Mouse (Mus musculus) layer of hippocampus, adult 9-10 months (tissue): ENCODE measurements around the gene Col23a1.

Experiments
- DNase-seq: peaks from one replicate; pipeline ENCODE4 v3.0.0; 2022; ENCODE audit warnings: low spot score

The Col23a1 gene

DNA sequence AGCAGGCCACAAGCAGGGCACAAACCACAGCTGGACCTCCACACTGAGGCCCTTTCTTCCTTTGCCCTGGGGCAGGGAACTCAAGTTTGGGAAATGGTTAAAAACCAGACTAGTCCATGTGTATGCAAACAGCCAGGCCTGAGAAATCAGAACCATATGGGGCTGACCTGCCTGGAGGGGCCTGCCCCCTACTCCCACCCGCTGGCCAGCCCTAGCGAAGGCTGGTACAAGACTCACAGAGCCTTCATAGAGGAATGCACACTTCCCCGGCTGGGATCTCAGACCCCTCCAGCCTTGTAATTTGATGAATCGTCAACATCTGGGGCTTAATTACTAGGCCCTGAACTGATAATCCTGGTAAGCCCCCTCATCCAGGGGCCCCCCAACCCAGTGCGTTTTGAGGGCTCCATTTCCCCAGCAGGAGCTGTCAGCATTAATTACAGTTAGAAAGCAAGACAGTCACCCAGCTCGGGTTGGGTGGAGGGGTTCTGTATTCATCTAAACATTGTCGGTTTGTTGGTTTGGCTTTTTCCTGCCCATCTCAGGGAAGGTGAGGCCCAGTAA is 253.8 kb downstream of the Col23a1 start:
- no peak for DNase-seq

DNA sequence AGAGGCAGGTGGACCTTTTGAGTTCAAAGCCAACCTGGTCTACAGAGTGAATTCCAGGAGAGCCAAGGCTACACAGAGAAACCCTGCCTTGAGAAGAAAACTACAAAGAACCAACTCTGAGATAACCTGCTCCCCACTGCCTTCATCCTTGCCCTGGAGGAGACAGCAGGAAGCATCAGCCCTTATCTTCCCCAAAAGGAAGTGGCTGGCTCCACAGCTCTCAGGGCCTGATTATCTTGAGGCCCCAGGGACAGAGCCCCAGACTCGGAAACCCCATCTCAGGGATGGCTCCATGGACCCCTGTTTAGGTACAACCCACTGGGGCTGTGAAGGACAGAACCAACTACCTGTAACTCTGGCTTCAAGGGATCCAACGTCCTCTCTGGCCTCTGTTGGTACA is 254.7 kb downstream of the Col23a1 start:
- no peak for DNase-seq

DNA sequence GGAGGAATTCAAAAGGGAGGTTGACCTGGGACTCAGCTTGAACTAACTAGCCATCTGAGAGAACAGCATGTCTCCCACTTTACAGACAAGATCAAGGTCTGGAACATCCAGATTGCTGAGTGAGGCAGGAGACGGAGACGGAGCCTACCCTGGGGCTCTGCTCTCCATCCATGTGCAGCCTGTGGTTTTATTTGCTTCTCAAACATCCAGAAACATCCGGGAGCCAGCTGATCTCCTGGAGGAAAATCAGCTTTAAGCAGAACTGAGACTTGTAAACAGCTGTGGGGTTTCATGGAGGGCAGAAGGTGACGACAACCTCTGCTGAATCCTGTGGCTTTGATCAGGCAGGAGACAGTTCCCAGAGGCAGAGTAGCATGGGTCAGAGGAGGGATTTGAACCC is 256.1 kb downstream of the Col23a1 start:
- no peak for DNase-seq

DNA sequence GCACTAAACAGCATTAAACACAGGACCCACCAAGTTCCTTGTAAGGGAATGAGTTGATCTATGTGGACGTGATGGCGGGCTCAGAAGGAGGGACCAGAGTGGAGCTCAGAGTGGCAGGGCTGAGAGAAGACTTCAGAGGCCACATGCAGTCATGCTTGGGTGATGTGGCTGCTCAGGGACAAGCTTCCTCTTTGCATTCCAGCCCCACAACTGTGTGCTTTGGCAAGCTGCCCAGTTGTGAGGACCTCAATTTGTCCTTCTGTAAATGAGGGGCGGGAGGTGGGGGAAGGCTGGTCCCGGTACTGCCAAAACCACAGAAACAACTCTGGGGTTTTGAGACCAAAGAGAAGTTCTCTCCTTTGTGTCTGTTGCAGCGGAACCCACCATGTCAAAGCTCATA is 261.5 kb downstream of the Col23a1 start:
- DNase-seq, result no peak

DNA sequence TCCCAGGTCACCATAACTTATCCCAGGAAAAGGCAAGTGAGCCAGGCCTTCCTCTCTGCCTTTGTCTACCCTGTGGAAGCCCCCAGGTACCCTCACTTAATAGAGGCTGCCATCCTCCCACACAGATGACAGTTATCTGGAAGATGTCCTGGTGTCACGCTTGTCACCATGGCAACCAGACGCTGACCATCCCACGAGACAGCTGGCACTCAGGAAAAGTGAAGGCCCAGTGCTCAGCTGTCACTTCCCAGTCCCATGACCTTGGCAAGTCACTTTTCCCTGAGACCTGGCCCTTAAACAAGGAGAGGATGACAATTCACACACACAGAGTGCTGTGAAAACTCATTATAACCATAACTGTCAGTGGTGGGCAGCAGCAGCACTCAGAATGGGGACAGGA is 262.4 kb downstream of the Col23a1 start:
- DNase-seq, result no peak

DNA sequence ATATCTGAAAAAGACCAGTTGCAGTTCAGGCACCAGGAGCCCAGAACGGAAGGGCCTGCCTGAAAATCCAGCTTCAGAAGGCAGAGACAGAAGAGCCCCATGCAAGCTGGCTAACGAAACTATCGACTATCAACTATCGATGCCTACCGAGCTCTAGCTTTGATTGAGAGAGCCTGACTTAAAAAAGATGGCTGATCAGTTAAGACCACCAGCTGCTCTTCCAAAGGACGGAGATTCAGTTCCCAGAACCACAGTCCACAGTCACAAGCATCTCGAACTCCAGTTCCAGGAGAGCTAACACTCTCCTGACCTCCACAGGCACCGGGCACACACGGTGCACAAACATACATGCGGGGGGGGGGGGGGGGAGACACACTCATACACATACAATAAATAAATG is 264.9 kb downstream of the Col23a1 start:
- DNase-seq, result no peak

DNA sequence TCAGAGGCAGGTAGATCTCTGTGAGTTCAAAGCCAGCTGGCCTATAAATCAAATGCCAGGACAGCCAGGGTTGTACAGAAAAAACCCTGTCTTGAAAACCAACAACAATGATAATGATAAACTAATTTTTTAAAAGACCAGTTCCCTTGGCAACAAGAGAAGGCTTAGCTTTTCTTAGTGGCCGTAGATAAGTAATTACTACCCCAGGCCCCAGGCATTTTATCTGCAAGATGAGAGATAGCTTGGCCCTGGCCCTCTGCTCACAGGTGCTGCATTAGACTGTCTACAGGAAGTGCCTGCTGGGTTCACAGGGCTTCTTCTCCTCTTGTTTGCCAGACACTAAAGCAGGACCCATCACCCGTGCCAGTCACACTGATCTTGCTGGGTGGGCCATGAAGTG is 265.3 kb downstream of the Col23a1 start:
- DNase-seq, result no peak

DNA sequence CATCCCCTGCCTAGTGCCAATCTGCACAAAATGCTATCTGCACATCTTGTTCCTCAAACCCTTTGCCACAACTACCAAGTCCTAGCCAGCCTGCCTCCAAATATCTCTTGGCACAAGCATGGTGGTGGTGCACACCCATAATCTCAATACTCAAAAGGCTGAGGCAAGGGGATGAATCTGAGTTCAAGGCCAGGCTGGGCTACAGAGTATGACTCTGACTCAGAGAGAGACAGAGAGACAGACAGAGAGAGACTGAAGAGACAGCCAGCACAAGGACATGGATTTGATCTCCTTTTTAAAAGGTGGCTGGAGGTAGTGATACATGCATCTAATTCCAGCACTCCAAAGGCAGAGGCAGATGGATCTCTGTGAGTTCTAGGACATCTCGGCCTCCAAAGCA is 273.6 kb downstream of the Col23a1 start:
- DNase-seq, result no peak

DNA sequence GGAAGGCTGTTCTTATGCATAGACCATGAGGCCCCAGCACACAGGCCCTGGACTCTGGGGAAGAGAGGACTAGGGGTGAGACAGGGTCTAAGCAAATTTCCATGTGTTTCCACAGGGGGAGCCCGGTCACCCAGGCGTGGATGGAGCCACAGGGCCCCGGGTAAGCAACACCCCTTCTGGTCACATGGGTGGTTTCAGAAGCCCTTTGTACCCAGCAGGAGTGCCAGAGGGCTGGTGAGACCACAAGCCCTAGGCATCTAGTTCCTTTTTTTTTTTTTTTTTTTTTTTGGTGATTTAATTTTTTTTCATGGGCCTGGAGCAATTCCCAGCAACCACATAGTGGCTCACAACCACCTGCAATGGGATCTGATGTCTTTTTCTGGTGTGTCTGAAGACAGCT is 275.3 kb downstream of the Col23a1 start:
- no peak for DNase-seq

DNA sequence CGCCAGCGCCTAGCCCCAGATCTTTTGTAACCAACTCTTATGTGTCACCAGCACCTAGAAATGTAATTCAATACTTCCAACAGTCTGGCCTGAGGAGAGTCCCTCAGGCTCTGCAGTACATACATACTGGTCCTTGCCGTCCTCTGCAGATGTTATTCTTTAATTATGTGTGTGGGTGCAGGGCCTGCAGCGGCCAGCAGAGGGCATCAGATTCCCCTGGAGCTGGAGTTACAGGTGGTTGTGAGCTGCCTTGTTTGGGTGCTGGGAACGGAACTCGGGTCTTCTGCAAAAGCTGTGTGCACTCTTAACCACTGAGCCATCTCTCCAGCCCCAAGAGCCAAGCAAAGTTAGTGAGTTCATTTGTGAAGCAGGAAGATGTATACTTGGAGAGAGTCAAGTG is 276.2 kb downstream of the Col23a1 start:
- DNase-seq, result no peak

DNA sequence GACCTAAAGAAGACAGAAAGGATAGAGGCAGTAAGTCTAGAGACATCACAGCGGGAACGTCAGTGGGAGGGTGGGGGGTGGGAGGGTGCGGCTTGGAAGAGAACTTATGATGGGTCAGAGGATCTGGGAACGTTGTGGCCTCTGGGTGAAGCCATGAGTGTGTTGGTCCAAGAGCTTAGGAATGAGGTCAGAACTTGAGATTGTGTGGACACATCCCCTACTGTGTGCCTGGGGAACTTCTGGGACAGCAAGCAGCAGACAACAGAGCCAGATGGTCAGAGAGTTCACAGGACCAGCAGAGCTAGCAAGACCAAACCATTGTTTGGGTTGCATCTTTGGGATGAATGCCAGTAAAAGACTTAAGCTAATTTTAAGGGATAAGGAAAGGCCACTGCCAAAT is 279.1 kb downstream of the Col23a1 start:
- DNase-seq, result no peak

DNA sequence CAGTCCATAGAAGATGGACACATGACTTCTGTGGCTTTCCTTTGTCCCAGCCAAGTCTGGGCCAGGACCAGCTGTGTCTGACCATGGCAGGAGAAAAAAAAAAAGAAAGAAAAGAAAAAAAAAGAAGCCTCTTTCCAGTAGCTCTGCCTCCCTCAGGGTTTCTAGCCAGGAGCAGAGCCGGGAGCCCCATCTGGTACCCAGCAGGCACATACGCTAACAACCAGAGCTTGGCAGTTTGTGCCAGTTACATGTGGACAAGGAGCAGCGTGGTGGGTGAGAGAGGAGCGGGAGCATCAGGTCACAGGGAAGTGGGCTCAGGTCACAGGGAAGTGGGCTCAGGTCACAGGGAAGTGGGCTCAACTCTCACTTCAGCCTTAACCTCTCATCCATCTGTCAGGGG is 286.7 kb downstream of the Col23a1 start:
- no peak for DNase-seq

DNA sequence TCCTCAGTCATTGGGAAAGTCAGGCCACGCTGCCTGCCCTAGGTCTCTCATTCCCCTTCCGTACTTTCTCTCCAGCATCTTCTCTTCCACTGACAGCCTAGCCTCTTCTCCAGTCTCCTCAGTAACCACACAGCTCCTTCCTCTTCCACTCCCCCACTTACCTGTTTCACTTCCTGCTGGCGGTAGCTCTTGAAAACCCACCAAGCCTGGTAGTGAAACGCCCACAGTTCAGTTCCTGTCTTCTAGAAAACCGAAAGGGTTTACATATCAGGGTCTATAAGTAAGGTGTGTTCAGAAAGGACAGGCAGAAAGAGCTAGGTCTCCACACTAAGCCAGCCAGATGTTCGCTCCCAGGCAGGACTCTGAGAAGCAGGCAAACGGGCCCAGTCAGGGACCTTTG is 287.9 kb downstream of the Col23a1 start:
- no peak for DNase-seq

DNA sequence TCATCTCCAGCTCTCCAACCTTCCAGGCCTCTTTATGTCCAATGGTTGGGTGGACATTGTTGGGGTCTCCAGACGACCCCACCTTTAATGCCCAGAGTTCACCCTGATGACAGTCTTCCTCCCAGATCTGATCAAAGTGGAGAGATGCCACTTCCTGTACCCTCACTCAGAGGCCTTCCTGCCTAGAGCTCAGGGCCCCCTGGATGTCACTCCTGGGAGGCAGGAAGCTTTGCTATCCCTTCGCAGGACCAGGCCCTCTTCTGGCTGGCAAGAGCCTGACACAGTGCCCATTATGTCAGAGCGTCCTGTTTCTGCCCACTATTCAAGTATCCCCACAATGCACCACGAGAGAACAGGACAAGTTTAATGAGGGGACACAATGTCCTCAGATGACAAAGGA is 289.3 kb downstream of the Col23a1 start:
- DNase-seq, result no peak

DNA sequence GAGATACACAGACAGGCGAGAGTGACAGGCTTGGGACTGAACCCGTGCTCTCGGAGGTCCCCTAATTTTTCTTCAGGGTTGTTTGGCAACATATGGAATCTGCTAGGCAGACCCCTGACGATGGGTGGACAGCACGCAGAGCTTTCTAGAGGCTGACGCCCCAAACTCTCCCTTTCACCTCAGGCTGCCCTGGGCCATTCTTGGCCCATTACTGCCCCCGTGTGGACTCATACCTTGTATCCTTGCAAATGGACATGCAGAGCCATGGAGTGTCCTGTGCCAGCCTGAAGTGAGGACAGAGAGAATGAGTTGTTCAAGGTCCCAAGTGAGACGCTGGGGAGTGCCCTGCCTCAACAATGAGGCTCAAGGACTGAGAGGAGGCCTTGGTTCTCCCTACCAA is 293.0 kb downstream of the Col23a1 start:
- no peak for DNase-seq

DNA sequence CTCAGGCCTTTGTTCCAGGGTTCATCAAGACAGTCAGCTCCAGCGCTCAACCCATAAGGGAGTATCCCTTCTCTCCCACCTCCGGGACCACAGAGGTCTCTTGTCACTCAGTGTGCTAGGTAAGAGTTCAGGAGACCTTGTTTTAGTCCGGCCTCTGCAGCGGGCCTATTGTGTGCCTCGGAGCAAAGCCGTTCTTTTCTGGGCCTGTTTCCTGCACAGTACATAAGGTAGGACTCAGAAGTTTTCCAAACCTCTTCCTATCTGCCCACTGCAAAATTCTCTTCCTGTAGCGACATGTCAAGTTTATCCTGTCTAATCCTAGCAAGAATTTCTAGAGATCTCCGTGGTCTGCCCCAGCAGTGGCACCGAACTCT is 294.3 kb downstream of the Col23a1 start:
- no peak for DNase-seq

DNA sequence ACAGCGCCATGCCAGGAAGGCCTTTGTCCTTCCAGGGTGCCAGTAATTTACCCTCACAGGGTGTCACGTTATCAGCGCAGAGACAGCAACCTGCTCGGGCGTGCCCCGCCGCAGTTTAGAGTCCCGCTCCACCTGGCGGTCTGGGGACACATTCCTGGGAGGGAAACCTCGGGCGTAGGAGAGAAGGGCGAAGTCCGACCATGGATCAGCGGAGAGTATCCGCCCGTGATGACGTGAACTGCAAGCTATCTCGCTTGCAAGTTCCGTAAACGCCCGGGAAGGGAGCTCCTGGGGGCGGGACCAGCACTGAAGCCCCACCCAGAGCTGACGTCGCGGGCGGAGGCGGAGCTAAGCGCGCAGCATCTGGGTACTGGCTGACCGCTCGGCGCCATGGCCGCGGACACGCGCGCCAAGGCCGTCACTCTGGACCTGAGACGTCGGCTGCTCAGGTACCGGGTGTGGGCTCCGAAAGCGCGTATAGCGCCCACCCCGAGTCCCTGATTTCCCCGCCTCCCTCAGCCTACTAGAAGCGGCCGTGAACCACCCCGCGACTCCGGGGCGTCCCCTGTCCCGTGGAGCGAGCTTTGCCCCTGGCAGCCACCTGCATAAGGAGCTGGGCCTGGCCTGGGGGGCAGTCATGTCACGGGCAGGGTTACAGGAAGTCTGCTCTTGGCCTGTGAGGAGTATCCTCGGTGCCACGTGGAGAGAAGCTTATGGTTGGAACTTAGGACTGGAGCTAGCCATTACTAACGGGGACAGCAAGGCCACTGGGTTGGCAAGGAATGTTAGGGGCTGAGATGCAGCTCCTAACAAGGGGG is 294.9 kb downstream of the Col23a1 start, which contains the start of gene Phykpl:
Gene Phykpl, plus strand, starts transcription at position 327 of the 818 bp plus-strand sequence.
- peak; percentile 70 for DNase-seq

DNA sequence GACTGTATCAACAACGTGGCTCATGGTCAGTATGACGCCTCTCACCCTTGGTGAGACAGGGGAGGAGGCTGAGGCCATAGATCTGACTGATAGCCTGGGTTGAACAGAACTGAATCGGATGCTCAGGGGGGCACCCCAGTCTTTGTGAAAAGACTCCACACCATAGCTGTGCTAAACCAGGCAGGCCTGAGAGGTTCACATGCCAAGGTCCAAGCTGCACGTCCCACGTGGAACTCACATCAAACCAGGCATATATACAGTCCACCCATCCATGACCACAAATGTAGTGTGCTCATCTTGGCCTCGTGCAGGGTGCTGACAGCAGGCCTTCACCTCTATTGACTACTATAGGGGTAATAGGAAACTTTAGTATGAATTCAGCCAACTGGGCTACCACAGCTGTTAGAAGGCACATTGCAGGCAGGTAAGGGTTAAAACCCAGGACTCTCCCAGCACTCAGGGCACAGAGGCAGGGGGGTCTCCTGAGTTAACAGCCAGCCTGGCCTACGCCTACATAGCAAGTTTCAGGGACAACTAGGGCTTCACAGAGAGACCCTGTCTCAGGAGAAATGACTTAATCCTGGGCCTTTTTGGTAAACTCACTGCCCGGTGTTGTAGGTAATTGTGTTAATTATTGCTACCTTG is 296.0 kb downstream of the Col23a1 start:
- DNase-seq, result no peak

DNA sequence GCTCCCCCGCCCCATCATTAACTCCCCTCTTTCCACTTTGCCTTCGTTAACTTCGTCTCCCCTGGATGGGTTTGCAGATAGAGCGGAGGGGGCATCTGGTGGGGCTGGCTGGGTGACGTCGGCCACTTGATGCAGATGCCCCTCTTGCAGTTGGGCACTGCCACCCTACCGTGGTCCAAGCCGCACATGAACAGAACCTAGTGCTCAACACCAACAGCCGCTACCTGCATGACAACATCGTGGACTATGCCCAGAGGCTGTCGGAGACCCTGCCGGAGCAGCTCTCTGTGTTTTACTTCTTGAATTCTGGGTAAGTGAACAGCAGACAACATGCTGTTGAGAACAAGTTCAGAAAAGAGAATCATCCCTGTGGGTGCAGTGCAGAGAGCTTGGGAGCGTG is 296.7 kb downstream of the Col23a1 start:
- no peak for DNase-seq

DNA sequence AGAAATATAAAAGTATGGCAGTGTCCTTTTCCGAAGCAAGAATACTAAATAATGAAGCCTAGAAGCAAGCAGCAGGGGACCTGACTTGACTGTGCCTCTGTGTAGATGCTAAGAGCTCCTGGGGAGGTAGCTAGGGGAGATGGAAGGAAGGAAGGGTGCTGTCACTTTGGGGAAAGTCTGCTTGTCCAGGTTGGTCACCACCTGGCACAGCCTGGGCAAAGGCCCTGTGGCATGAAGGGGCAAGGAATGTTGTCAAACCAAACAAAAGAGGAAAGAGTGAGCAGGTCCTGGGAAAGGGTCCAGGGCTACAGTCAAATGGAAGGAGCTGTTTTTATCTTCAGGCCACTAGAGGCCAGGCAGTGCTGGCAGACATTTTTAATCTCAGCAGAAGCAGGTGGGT is 297.3 kb downstream of the Col23a1 start:
- no peak for DNase-seq

DNA sequence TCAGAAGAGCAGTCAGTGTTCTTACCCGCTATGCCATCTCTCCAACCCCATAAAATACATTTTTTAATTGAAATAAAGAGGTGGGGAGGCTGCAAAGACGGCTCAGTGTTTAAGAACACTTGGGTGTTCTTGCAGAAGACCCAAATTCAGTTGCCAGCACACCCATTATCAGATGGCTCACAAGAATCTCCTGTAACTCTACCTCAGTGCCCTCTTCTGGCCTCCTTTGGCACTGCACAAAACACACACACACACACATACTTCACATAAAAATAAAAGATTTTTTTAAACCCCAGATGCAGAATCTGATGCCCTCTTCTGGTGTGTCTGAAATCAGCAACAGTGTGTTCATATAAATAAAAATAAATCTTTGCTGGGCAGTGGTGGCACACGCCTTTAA is 299.1 kb downstream of the Col23a1 start:
- DNase-seq, result no peak

DNA sequence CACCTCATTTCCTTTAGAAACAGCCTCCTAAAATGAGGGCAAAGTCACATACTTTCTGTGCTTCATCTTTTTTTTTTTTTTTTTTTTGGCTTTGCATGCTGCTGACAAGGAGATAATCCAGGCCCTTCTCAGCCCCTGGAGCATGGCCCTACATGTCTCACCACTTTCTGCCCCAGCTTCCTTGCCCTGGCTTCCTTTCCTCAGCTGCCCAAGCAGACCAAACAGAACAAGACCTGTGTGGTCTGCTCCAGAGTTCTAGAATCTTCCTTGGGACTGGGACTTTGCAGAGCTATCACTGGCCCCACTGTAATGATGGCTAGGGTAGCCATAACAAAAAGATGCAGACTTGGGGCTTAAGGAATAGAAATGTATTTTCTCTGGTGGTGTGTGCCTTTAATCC is 300.3 kb downstream of the Col23a1 start:
- no peak for DNase-seq

DNA sequence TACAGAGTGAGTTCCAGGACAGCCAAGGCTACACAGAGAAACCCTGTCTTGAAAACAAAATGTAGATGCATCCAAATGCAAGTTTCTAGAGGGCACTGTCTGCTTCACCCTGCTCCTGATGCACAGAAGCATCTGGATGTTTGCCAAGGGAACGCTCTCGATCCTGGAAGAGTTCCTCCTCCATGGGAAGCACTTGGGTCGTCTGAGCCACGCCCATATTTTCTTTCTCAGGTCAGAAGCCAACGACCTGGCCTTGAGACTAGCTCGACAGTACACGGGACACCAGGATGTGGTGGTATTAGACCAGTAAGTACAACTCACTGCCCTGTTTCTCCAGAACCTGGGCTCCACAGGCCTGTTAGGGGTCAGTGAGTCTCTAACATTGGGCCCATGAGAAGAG is 301.4 kb downstream of the Col23a1 start:
- no peak for DNase-seq

DNA sequence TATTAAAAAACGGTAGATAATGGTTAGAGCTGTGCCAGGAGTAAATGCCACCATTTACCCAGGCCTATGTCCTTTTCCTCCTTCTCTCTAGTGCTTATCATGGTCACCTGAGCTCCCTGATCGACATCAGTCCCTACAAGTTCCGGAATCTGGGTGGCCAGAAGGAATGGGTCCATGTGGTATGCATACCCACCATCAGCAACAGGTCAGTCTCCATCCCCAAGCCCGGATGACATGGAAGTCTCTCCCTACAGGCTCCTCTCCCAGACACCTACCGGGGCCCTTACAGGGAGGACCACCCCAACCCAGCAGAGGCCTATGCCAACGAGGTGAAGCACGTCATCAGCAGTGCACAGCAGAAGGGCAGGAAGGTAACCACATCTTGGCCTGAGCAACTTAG is 302.2 kb downstream of the Col23a1 start:
- DNase-seq, result no peak
